Mouse (Mus musculus) telencephalon, adult 2 months (tissue): ENCODE measurements around the gene Macf1.

Experiments used
- DNase-seq: peaks from one replicate; pipeline ENCODE4 v3.0.0-alpha.2; 2011; ENCODE audit warnings: low read depth, low spot score

The Macf1 gene

DNA sequence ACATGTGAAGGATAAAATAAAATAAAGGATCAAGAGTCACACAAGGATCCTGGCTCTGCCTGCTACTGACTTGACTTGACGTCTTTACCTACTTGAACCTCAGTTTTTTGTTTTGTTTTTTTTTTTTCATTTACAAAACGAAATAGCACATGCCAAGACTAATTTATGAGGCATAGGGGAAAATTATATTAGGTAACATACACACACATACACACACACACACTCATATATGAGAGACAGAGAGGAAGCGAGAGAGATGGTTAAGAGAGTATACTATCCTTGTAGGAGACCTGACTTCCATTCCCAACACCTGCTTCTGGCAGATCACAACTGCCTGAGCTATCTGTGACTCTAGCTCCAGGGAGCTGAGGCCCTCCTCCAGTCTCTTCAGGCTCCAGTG lies at the start of gene Macf1:
TSS of gene Macf1 (minus strand) at position 101 of the 400 bp plus-strand sequence.
- DNase-seq = no peak

DNA sequence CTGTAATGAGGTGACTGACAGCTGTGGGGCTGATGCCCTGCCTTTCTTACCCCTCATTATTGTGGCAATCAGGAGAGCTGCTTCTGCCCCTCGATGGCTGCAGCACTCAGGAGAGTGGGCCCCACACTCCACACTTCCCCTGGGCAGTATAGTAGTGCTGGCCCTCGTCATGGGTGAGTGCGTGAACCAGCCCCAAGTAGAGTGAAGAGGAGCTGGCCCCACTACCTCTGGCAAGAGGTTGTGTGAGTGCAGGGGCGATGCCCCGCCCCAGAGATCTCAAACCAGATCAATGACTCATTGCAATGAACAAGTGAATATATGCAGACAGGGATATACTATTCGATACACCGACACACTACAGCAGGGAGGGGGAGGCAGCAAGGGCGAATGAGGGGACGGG lies 49.4 kb upstream of the Macf1 start:
- DNase-seq = no peak

DNA sequence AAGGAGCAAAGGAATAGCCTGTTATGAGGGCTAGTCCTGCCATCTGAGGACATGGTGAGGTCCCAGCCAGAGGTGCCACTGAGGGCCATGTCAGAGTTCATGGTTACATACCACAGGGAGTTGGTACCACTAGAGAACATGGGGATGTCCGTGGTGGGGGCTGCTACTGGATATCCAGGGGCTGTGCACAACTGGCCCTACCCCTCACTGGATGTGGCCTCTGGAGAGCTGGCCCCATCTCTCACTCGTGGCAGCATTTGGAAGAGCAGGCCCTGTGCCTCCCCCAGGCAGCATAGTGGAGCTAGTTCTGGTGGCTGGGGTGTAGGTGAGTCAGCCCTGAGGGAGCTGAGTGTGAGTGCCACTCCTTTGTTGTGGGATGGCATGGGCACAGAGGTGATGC lies 48.8 kb upstream of the Macf1 start:
- DNase-seq = no peak

DNA sequence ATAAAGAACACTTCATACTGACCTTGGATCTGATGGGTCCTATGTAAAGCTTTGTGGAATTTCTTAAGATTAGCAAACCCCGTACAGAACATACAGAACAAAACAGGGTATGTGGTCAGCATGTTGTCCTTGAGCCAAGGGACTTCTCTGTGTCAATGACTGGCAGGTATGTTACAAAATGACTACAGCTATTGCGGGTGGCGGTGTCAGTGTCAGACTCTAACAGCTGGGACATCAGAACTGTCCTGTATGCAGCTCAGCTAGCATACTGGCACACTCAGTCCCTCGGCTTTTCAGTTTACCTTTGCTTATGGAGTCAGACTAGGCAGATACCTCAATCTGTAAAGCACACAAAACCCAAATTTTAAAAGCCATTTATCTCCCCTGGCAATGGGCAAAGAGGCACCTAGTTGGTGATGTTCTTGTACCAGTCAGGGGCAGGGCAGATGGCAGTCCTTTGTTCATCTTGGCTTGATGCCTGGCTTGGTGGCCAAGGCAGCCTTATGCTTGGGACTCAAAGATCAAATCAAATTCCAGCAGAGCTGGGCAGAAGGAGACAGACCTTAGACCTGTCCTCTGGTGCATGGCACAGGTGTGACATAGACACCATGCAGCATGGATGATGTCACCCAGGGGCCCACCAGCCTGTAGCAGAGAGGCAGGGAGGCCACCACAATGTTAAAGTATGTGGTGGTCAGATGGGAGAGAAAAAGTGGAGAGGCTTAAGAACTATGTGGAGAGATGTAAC lies 48.2 kb upstream of the Macf1 start:
- no peak for DNase-seq

DNA sequence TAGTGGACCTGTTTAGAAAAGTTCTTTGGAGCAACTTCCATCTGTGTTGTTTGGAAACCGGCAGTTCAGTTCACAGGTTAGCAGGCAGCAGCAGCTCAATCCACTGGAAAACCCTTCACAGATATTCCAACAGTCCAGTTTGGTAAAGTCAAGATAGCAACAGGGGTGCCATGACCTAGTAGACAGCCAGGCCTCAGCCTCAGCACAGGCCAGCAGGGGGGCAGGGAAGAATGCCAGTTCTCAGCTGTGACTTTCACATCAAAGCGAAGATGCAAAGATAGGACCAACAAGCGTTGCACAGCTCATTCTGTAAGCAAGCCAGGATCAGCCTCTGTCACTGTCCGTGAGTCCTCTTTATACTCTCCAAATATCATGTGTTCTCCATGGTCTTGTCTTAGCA lies 37.6 kb upstream of the Macf1 start:
- DNase-seq = no peak

DNA sequence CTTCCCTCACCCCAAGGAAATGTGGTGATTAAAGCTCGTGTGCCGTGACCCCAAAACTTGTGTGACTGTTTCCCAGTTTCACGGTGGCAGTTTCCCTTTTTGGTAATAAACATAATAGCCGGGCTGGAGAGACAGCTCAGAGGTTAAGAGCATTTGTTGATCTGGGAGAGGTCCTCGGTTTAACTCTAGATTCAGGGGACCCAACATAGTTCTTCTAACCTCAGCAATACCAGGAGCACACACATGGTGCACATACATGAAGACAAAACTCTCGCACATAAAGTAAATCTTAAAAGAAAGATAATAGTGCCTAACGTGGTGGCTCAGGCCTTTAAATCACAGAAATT lies 34.2 kb upstream of the Macf1 start:
- no peak for DNase-seq

DNA sequence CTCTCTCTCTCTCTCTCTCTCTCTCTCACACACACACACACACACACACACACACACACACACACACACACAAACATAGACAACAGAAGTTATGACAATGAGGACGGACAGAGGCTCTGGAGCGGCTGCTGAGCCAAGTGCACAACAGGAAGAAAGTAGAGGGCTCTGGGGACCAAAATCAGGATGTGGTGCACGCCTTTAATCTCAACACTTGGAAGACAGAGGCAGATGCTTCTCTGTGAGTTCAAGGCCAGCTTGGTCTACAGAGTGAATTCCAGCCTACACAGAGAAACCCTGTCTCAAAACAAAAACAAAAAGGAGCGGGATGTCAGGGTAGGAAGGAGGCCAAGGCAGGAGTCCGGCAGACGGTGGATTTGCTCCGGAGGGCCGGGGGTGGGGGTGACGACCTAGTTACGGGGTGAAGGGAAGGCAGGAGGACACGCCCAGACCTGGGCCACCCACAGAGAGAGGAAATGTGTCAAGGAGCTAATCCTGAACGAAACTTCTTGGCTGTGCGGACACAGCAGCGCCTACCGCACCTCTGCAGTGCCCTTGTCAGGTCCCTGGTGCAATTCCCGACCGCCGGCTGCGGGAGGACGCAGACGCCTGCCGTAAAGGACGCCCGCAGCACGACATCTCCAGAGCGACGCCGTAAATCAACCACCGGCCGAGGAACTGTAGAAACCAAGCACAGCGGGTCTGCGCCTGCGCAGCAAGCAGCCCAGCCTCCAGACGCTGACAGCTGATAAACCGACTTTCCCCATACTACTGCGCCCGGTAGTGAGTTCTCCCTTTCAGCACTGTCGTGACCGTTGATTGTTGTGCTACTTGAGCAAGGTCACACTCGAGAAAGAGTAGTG lies 33.6 kb upstream of the Macf1 start, which contains the start of gene Ndufs5:
TSS of gene Ndufs5 (minus strand) at position 629 of the 860 bp plus-strand sequence.
- peak; percentile 96 for DNase-seq

DNA sequence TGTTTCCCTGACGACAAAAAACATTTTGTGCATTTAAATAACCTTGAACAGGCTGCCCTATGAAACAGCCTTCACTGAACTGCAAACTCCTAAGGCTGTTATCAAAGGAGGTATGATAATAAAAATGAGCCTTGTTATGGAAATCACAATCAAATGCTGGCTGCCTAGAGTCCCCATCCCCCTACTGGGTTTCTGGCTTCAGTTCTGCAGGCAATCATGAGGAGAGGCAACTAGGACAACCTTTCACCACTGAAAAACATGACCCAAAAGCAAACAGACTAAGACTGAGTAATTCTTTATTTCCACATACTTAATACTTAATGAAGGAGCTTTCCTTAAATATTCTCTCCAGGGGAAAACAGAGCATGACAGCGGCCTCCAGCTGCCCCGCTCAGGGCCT lies 28.3 kb upstream of the Macf1 start:
- DNase-seq = no peak

DNA sequence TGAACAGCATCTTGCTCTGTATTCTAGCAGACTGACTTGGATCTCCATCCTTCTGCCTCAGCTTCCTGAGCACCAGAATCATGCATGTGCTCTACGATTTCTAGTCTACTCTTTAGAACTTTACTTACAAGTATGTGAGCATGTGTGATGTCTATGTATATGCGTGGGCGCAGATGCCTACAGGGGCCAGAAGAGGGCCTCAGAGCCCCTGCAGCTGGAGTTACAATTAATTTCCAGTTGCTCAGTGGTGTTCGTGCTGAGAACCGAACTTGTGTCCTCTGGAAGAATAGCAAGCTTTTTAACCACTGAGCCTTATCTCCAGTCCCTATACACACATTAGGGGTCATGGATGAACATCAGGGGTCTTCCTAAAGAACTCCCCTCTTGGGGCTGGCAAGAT lies 23.2 kb upstream of the Macf1 start:
- no peak for DNase-seq

DNA sequence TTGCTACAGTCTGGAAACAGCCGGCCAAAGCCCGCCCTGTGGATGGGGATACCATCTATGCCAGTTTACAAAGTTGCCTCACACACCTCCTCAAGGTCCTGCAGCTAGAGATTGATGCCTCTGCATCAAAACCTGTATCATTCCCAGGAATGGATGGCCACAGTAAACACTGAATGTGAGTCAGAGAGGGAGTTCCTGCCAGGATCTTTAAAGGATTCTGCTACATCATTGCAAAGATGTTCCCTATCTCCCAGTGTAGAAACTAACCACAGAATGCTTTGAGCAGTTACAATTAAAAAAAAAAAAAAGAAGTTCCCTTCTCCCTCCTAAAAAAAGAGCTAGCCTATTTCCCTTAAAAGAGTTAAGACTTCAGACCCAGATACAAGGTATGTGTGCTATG lies 21.2 kb upstream of the Macf1 start:
- DNase-seq = no peak

DNA sequence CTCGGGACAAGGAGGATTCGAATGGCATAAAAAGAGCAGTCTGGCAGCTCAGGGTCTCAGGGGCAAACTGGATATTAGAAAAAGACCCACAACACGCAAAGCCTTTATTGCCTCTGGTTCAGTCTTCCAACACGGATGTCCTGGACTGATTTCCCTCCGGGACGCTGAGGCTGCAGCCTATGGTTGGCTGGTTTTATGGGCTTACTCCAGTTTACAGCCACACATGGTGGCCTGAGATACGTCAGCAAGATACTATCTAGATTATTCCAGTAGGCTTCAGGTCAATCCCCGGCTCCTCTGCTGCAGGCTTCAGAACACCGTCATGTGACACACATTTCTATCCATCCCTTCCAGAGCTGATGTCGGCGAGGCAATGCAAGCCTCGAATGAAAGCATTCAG lies 9.2 kb upstream of the Macf1 start:
- DNase-seq = no peak

DNA sequence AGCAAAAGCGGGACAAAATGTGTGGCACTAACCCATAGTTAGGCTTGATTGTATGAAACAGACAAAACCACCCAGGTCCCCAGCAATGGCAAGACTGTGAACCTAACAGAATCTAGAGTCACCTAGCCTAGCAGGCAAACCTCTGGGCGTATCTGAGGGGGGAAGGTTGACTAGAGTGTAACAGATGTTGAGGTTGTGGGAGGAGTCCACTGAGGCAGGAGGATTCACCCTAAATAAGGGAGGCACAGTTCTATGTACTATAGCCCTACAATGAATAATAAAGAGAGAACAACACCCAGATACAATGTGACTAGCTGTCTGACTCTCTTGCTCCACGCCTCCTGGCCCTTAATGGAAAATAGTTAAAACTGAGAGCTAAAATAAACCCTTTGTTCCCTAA lies 7.9 kb upstream of the Macf1 start:
- no peak for DNase-seq

DNA sequence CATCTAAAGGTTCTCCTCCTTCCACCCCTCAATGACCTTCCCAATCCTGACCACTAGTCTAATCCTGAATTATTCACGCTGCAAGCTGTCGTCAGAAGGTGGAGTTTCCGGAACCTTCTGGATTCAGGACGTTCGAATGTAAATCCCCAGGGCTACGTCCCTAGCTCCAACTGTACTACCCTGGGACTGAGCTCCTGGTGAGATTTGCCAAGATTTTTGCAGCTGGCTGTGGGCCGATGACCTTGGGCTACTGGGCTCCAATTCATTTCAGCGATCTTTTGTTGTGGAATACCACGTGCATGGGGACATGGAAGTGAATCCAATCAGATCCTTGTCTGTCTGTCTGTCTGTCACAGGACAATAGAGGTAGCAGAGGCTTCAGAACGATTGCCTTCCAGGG lies 6.2 kb upstream of the Macf1 start:
- no peak for DNase-seq

DNA sequence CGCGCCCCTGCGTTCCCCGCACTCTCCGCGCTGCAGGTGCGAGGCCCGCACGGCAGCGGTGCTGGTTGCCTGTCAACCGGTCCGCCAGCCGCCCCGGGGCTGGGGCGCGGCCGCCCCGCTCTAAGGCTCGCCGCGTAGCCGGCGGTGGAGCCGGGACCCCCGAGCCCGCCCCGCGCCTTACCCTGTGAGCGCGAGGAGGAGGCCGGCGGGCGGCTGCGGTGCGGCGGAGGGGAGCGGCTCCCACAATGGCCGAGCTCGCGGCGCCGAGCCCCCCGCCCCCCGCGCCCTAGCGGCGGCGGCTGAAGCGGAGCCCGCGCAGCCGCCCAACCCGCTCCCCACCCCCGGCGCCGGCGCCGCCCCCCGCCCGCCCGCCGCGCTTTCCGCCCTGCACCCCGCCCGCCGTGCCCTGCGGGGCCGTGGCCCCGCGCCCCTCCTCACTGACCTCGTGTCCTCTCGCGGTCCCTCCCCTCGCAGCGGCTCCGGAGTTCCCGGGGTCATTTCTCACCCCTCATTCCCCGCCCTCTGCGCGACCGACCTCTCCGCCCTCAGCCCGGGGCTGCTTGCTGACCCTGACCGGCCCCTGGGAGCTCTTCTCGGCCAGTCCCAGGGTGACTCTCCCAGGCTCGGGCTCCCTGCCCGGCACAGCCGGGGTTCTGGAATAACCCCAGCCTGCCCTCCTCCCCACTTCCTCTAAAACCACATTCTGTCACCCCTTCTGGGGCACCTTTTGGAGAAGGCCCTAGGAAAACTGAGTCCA lies 3.0 kb upstream of the Macf1 start:
- DNase-seq = no peak

DNA sequence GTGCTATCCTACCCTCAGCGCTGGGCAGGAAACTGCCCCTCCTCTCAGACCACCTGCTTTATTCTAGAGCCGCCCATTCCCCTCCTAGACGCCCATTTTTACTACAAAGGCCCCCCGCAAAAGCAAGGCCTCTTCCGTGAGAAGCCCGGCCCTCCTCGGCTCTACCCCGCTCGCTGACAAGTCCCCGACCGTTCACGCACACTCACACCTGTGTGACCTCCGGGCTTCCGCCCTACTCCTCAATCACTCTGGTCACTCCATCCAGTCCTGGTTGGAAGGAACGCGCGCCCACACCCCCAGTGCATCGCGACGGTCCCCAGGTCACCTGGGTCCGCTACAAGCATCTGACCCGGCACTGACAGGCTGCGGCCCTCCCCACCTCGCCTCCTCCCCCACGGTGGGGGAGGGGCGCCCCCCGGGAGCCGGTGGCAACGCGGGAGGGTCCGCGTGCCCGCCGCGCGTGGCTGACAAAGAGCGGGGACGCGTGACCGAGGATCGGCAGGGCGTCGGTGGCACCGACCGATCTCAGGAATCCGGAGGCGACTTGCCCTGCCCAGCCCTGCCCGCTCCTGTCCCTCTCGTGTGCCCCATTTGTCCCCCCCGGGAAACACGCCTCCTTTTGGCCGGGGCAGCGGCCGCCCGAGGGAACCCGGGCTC lies 2.3 kb upstream of the Macf1 start:
- DNase-seq = no peak

DNA sequence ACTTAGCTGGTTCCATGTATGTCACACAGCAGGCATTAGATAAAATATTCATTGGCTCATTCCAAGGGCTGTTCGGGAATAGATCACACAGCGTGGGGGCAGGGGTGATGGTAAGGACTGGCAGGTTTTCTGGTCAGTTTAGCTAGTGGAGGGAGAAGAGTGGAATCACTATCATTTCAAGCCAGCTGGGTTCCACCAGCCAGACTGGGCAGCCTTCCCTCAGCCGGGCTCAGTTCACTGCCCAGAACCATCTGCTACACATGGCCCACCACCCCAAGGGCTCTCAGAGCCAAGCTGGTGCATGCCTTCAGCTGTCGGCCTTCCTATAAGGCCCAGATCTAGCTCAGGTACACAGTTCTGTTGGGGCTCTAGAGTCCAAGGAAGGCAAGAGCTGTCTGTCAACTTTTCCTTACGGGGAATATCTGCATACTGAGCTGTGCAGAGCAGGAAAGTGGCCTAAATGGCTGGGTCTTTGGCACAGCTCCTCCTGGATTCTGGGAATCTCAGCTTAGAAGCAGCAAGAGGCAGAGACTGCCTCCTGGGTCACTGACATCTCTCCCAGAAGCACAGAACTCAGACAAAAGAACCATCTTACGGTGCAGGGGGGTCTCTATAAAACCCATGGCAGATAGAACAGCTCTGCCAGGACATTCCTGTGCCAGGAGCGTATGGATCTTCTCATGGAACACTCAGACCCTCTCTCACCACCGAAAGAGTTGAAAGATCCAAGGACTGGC lies 1.5 kb upstream of the Macf1 start:
- no peak for DNase-seq

DNA sequence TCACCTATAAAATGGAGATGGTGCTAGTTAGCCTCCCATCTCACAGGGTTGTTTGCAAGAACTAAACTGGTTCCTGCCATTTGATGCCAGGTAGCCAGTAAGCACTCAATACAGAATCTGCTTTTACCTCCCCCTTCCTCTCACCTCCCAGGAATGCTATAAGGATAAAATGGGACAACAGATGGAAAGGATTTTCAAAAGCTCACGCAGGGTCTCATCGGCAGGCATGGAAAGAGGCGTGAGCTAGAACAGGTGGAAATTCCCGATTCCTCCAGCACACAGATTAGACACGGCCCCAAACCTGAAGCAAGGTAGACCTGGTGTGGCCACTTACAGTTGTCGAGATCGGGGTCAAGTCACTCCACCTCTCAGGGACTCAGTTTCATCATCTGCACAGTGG lies 886 bp upstream of the Macf1 start:
- no peak for DNase-seq

DNA sequence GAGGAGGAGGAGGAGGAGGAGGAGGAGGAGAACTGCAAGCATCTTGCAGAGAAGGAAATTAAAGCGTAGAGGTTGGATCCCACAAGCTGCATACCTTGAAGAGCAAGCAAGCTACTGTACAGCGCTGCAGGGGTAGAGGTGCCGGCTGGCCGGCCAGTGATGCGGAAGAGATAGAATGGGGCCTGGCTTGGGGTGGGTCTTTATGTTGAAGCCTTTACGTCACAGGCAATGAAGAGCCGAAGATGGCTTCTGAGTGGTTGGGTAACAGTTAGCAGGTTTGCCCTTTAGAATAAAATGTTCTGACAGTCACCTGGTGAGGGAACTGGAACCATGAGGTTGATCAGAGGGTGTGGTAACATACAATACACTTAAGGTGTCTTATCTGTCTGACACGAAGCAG lies 1.9 kb downstream of the Macf1 start:
- DNase-seq = no peak

DNA sequence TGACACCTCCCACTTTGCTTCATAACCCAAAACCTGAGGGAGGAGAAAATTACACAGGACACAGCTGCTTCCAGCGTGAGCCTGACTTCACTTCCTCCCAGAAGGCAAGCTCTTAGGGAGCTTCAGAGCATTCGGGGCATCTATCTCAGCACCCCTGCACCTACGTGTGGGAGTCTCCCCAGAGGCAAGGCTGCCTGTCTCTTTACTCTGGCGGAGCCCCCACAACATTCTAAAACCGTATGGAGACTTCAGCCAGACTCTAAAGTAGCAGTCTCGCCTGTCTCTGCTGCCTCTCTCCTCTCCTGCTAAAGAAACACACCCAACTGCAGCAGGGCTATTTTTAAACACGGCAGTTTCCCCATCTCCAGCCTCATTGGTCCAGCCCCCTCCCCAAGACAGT lies 3.2 kb downstream of the Macf1 start:
- peak; percentile 85 for DNase-seq

DNA sequence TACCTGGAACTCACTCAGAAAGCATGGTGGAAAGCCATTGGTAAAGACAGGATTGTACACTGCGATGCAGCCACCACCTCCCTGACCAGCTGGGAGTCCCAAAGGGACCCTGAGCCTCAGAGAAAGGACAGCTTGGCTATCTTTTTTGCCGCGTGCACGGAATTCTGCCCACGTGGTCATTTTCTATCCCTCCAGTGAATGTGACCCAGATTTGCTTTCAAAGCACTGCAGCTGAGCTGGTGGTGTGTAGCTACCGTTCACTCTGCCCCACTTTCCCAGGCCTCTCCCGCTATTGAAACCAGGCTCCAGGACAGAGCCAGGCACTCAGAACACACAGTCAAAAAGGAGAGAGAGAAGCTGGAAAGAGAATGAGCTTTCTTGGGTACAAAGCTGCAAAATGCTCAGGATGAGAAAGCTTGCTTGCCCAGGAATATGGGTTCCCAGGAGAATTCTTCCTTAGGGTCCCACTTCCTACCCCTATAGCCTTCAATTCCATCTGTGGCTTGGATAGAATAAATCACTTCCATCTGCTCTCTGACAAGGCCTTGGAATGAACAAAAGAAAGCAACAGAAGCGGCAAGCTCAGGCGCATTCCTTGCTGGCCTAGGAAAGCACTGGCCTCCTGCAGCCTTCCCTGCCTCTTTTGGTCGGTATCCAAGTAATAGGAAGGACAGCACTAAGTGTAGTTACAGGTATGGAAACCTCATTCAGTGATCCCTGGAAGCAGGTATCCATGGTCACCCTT lies 6.9 kb downstream of the Macf1 start:
- DNase-seq = no peak

DNA sequence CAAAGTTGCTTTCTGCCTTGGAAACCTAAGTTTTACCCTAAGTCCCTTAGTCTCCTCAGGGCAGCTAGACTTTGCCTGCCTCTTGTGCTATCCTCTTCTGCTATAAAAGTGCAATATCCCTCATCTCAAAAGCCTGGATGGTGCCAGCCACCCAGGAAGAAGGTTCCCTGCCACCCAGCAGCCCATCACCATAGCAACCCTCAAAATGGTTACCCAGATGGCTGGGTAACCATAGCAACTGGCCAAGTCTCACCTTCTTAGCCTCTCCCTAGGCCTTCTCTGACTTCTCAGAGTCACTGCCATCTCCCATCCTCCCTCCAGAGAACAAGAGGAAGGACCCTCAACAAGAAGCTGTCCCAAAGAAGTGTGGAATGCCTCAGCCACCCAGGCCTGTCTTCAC lies 13.6 kb downstream of the Macf1 start:
- DNase-seq = no peak
